Mouse (Mus musculus) thymus, postnatal 25 days (tissue): ENCODE measurements around the gene St6gal1.

Experiments
- DNase-seq: peaks from one replicate; pipeline ENCODE4 v3.0.0; 2022

The St6gal1 gene

DNA sequence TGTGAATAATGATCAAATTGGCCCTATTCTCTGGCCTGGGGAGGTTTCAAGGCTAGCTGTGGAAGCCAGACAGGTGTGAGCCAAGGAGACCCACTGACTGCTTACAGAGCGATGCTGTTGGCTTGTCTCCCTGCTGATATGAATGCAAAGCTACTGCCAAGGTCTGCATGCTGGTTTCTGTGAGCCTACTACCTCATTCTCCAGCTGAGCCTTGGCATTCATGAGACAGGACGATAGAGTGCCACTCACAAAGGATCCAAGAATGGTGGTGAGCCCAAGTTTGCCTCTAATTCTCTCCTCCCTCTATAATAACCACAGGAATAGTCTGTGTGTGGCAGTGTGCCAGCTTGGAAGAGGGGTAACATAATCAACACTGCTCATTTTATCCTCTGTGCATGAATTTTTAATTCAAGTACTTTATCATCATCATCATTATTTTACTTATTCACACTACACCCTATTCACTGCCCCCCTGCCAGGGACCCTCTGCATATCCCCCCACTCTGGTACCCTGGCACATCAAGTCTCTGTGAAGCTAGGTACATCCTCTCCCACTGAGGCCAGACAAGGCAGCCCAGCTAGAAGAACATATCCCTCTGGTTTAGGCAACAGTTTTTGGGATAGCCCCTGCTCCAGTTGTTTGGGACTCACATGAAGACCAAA is 139.9 kb downstream of the St6gal1 start:
- DNase-seq: no peak

DNA sequence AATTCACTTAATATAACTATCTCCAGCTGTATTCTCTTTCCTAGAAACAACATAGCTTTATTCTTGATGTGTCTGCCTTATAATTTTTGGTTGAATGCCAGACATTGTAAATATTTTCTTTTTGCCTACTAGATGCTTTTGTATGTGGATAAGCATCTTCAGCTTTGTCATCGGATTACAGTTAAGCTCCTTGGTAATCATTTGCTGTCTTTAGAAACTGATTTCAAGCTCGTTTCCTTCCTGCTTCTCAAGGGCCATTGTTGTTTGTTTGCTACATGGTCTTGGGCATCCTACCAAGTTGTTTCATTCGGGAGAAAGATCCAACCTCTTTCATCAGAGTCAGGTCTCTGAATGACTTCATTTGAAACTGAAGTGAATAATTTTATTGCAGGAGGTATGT is 144.6 kb downstream of the St6gal1 start:
- no peak for DNase-seq

DNA sequence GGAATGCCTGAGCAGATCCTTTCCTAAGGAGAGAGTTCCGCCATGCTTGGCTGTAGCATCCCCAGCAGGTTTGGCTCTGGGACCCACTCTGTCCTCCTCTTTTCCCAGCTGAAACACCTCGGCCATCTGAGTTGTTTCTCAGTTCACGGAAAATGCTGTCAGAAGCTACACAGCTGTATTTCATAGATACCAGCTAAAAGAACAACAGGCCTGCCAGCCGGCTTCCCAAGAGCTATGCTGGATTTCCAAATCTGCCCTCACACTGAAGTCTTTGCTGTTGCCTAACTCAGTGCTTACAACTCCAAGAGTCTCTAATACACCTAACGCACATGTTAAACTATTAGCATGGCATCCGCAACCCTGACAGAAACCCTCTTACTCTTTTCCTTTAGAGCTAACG is 146.2 kb downstream of the St6gal1 start:
- no peak for DNase-seq

DNA sequence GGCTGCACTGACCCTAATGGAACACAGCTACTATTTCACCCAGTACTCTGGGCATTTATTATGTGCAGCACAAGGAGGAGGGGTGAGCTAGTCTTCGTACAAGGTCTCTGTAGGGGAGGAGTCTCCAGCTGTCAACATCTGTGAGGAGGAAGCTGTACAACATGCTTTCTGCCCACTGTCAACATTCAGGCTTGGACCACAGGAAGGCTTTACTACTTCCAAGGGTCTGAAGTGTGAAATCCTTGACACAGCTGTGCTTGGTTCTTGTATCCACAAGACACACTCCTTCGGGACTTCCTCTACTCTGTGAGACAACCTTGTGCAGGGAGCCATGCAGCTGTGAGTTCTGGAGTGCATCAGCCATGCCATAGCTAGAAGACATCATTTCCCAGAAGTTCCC is 147.8 kb downstream of the St6gal1 start:
- DNase-seq: no peak

DNA sequence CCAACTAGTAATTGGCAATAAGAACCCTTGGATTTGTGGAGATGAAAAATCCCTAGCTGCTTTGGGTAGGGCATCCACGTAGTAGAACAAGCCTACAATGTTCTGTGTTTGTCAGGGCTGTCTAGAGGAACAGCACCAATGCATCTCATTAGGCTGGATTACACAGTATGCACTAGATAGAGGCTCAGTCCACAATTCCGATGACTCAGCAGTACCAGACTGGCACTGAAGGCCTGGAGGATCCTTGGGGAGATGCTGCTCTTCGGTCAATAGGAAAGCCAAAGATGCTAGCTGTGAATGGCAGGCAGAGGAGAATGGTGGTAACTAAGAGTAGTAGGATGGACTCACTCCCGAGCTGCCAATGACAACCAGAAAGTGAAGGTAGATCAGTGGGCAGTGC is 149.5 kb downstream of the St6gal1 start:
- DNase-seq: no peak

DNA sequence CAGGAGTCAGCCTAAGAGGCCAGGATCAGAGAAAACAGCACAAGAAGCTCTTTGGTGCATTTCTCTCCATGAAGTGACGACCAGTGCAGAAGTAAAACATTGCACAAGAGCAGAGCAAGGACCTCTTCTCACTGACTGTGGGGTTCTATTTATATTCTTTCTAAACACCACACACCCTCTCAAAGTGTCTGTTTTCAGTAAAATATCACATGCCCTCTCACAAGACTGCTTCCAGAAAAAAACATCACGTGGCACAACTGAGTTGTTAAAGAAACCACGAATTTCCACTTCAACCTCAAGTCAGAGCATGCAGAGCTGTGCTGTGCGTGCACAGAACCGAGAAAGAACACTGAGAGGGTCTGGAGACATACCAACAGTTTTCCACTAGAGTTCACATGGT is 150.4 kb downstream of the St6gal1 start:
- DNase-seq: peak; percentile 25

DNA sequence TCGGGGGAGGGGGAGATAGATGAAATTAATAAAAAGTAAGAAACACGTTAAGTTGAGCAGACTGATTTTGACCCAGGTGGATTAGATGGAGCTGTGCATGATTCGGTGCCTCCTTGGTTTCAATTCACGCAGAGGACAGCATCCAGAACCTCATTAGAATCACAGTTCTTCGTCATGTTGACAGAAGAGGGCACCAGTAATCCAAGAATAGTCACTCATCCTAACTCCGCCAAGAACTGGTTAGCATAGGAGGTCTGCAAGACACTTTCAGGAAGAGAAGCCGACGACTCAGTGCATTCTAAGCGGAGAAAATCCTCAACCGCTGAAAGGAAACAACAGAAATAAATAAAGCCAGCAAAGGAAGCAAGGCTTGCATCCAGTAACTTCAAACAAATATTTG is 151.6 kb downstream of the St6gal1 start:
- DNase-seq: no peak

DNA sequence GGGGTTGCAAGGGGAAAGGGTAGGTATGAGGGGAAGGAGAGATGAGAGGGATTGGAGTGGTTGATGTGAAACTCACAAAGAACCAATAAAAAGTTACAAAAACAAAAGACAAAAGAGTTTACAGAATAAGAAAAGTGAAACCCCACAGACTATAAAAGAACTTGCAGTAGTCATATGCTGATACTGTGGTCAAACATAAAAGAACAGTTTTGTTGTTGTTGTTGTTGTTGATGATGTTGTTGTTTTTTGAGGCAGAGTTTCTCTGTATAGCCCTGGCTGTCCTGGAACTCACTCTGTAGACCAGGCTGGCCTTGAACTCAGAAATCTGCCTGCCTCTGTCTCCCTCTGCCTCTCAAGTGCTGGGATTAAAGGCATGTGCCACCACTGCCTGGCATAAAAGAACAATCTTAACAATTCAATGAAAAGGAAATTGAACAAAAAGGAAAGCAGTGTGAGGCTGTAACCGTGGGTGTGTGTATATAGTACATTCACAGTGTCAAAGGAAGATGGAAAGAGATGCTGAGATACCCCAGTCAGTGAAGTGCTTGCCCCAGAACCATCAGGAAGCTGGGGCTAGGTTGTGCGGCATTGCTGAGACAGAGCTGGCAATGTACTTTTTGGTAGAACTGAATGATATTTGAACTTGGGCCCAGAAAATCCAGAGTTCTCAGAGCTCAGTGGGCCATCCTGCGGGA is 155.1 kb downstream of the St6gal1 start:
- DNase-seq: no peak

DNA sequence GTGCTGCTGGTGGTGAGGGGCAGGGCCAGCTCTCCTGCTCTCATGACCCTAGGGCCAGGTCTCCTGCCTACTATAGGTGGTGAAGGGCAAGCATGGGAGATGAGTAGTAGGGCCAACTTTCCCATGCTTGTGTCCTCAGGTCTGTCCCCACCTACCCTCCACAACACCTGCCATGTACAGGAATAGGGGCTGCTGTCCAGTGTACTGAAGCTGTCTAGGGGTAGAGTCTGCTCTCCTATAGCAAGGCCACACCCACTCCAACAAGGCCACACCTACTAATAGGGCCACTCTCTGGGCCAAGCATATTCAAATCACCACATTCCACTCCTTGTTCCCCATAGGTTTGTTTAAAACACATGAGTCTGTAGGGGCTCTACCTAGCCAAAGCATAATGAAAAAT is 159.8 kb downstream of the St6gal1 start:
- no peak for DNase-seq

DNA sequence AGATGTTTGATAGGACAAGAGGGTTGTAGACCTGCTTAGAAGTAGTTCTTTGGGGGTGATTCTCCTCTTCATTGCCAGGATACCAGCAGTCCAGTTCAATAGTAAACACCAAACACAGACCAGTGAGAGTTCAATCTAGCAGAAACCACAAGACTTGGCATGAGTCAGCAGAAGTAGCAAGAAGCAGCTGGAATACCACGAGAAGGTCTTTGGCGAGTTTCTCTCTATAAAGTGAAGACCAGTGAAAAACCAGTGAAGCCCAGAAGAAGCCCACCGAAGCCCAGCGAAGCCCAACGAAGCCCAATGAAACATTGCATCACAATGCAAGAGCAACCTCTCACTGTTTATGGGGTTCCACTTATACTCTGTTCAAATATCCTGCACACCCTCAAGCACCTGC is 173.4 kb downstream of the St6gal1 start:
- DNase-seq: no peak

DNA sequence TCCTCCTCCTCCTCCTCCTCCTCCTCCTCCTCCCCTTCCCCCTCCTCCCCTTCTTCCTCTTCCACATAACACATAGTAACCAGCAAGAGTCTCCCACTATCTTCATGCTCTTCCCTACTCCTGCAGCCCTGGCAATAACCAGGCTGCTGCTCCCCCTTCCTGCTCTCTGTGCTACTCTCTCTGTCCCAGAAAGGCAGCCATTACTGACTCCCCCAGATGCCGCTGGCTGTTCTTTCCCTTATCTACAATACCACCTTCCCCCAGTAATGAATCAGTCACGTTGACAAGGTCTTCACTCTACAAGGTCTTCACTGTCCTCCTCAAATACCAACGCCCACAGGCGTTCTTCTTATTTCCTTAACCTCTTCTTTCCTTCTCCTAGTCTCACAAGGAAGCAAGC is 176.9 kb downstream of the St6gal1 start:
- no peak for DNase-seq

DNA sequence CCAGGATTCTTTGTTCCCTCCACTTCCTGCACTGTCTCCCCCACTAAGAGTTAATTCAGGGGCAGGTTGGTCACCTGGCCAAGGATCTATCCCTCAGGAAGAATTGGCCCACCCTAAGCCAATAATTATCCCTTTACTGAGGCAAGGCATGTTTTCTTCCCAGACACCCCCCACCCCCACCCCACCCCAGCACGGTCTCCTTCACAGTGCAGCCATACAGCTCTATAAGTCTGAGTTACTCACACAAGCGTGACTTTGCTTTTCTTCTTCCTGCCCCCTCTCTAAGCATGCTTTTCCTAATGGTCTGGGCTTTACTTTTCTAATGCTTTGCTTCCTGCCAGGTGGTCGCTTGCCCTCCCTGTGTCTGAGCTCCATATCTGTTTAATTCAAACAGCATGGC is 177.4 kb downstream of the St6gal1 start:
- DNase-seq: no peak

DNA sequence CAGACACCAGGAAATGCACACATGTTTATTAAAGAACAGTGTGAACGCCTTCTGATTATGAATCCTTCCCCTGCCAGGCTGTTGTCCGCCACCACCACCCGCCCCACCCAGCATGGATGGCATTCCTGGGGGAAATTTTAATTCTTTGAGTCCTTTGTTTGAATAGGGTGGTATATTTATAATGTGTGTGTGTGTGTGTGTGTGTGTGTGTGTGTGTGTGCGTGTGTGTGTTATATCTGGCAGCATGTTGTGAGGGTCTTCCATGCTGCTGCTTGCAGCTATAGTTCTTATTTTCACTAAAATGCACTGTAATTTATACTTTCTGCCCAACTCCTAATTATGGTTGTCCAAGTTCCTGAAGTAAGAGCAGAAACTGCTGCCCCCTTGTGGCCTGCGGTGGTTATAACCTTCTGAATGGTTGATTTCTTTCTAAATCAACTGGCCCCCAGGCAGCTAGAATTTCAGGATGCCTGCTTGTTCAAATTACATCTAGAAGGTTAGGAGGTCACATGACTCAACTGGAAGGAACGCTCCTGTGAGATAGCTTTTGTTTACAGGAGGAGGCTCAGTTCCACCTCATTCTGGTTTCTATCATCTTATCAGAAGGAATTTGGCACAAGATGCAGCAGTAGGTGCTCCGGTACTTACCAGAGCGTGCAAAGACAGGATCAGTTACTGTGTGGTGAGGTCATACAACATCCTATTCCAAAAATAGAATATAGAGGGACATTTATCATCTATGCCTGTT is 178.6 kb downstream of the St6gal1 start:
- DNase-seq: peak; percentile 86
